Mouse (Mus musculus) liver, adult 2 months (tissue): ENCODE results near the gene Mas1.

Experiments used
- CTCF ChIP-seq: fragments of 200-500 bp; IDR thresholded peaks from 2 replicates; pipeline ENCODE4 v1.5.1; 2011; ENCODE audit warnings: low read depth, low read length, control low read depth
- POLR2A ChIP-seq: fragments of 200-500 bp; IDR thresholded peaks from 2 replicates; pipeline ENCODE4 v1.6.1; 2011; ENCODE audit warnings: low read length, control low read depth; ENCODE audit not compliant: insufficient read depth; ENCODE audit errors: extremely low read depth

GRCm38 (mm10) chr17:12909361-12910280 lies 41.7 kb upstream of the Mas1 start, which contains the start of gene Pnldc1:
- TF ChIP-seq POLR2A (no peak), CTCF (no peak)
